Mouse (Mus musculus): ENCODE measurements around the gene Dtnb.

The Dtnb gene

DNA sequence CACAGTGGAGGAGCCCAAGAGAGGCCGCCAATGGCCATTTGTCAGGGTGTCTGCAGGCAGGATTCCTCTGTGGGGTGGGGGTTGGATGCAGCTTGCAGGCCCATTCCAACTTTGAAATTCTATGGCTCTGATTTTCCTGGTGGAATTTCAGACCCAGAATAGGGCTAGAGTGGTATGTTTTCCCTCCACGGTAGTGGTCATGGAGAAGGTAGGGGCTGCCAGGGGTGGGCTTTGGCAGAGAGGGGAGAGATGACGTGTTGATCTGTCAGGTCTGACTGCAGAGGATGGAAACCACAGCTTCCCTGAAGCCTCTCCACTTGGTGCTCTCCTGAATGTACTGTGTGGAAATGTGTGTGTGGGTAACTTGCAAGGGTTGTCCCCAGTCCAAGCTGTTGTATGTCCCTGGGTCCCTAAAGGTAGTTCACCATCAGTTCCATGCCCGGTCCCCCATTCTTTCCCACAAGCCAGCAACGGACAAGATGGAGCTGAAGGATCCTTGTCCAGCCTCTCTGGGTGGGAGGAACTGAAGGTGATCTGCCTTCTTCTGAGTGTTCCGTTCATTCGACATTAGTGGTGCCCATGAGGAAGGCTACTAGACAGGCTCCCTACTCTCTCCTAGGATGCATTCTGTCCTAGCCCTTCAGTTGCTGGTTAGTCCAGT lies 237.5 kb downstream of the Dtnb start:
- no peak for DNase-seq

DNA sequence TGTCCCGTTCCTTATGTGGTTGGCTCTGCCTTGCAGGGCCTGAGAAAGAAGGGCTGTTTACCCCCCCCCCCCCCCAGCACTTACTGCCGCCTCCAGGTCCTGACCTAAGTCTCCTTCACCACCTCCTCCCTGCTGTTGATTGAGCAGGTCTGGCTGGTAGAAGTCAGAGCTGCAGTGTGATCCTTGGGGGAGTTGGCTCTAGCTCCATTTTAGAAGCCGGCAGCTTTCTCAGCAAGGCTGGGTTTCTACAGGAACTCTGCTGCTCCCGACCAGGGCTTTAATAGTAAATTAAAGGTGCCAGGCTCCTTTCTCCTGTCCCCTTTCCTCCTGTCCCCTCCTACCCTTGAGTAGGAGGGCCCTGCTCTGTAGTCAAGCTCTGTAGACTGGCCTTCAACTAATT lies 238.3 kb downstream of the Dtnb start:
- no peak for DNase-seq

DNA sequence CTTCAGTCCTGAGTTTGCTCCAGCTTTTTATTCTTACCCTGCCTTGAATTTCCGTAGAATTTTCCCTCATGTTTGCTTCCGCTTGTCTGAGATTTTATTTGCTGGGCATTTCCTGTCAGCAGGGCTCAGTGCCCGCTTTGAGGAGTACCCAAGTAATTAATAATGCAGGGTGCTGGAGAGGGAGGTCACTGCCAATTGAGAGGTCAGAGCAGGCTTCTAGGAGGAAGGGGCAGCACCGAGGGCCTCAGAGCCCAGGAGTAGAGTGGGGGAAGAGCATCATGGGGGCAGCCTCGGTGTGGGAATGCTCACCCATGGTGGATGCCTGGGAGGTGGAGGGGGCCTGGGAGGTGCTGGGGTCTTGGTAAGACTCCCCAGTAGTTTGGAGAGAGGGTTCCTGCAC lies 239.4 kb downstream of the Dtnb start:
- no peak for DNase-seq

DNA sequence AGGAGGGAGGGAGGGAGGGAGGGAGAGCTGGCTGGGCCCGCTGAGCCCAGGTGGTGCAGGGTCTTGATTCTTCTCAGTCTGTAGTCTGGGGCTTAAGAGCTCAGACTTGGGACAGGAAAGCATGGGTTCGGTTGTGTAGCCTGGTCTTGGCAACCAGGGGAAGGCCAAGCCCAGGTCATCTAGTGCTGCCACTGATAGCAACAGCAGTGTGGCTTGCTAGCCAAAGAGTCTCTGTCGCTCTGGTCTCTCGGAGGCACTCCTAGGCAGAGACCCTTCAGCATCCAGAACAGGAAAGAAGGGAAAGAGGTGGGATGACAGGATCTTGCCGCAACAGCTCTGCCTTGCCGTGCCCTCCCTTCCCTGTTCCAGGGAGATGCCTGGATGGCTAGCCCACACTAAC lies 240.1 kb downstream of the Dtnb start:
- no peak for DNase-seq

DNA sequence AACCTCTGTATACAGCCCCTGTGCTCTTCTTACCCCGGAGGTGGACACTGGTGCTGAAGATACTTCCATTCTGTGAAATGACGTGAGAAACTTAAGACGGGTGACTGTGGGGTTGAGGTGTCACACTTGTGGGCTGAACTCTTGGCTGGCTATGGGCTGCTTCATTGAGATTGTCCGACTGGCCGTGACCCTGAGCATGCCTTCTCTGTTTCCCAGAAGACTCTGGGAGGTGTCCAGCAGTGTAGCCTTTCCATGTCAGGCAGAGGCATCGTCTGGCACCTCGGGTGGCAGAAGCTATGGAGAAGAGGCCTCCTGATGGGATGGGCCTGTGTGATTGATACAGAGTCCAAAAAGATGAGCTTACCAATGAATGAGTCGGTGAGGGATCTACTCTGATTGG lies 241.0 kb downstream of the Dtnb start:
- DNase-seq, result no peak

DNA sequence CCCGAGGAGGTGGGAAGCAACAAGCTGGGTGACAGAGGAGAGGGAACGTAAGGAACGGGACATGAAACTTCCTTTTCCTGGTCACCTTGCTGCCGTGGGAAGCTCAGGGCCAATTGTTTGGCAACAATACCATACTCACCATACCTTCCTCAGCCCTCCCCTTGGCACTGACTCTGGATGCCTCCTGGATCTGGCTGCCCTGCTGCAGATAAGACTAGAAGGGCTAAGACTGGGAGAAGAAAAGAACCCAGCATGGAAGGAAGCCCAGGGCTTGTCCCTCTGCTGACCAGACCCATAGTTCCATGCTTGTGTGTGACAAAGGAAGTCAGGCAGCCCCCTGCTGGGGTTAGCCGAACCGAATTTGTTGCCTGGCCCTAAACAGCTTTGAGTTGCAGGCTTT lies 243.2 kb downstream of the Dtnb start:
- no peak for DNase-seq

DNA sequence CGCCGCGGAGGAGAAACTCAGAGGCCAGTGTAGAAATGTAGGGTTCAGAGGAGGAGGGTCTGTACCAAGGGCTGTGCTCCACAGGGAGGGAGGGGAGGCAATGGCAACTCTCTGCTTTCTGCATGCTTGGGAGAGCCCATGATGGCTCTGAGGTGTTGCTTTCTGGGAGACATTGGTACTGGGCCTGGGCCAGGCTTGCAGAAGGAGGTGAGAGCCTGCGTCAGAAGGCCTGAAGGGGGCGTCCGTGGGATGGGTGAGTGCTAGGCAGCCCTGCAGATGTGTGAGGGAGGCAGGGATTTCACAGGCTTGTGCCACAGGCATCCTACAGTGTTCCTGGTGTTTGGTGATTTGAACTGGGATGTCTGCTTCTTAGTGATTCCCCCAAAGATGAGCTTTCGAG lies 244.9 kb downstream of the Dtnb start:
- DNase-seq, result no peak

DNA sequence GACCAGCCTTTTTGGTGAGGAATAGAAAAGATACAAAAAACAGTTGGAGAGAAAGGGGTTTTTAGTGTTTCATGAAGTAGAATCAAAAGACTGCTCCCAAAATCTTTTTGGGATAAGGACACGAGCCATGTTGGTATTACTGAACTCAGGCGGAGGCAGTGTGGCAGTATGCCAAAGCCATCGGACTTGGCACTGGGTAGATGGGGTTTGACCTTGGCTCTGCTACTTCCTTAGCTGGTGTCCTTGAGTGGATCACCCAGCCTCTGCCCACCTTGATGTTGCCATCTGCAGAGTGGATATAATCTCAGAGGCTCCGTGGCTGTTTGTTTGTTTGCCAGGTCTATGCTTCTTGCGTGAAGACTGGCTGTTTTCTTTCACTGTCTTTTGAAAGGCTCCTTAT lies 245.4 kb downstream of the Dtnb start:
- no peak for DNase-seq

DNA sequence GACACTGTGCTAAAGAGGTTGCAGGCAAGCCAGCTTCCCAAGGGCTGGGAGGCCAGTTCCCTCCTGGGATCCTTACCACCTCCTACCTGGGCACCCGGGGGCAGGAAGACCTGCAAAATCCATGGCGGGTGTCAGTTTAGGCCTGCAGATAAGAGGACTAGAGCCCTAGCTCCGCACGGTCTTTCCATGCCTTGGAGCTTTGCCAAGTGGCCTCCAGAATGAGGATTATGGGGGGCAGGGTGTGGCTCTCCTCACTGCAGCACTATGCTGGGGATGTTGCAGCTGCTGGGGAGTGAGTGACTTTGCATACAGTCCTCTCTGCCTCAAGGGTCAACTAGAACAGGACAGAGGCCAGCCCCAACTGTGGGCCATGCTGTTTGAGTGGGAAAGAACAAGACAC lies 247.7 kb downstream of the Dtnb start:
- DNase-seq, result no peak

DNA sequence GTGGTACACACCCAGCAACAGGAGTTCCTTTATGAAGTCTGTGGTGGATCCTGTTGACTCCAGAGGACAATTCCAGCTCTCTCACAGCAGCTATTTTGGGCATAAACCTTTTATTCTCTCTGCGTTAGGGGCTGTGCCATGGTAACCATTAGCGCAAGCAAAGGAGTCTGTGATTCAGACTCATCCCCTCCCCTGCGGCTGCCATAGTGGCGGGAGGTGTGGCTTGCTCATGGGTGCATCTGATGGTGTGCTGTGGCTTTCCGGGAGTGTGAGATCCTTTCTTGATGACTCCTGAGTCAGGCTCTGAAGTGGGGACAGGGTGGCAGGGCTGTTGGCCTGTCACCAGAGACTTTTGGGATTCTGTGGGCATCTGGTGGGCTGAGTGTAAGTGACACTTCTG lies 251.2 kb downstream of the Dtnb start:
- no peak for DNase-seq

DNA sequence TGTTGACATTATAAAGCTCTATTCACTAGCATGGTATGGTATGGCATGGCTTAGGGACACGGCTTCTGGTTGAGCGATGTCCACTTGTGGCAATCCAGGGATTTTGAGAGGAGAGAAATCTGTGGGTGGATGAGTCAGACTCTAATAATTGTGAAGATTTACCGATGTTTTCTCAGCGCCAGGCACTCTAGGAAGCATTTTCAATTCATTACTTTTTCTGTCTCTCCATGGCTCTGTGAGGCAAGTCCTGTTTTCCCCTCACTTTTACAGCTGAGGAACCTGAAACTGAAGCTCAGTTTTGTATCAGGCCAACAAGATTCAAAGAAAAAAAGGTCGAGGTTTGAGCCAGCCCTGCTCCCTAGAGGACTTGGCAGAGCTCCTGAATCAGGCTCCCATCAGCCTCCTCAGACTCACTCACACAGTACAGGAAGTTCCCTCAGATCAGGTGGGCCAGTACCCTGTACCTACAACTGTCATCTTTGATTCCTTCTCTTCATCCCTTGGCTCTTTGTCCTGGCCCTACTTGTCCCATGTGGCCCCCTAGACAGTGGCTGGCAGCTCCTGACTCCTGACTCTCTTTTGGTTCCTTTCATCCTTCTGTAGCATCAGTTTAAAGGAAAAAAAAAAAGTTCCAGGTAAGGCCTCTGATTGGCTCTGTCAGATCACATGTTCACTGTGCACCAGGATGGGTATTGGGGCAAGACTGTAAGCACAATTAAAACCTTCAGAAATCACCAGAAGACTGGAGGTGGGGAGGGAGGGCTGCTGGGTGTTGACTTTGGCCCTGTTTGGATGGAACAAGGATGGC lies 252.9 kb downstream of the Dtnb start:
- no peak for DNase-seq

DNA sequence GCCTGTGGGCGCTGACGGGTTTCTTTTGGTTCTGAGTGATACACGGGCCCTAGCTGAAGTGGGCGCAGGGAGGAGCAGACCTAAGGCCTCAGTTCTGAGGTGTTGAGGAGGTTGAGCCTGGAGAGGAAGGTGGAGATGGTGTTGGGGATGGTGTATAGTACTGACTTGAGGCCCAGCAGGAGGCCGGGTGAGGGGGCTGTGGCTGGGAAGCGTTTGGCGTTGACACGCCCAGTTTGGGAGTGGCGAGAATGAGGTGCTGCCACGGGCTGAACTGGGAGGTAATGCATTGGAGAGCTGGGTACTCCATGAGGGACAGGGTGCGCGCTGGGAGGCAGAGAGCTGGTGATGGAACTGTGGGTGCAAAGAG lies 253.5 kb downstream of the Dtnb start:
- no peak for DNase-seq

DNA sequence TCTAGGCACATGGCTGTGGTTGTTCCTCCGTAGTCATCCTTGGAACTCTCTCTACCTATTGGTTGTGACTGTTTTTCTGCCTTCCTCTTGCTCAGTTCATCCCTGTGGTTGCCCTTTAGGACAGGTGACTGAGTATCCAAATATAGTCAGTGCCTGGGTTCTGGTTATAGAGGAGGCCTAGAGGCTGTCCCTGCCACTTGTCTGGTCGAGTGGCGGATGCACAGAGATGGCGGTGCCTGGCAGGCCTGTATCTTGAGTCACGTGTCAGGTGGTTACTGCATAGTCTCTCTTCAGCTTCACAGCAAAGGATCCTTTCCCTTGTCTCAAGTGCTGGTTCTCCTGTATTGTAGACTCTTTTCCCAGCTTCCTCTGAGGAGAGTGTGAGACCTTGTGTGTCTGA lies 255.6 kb downstream of the Dtnb start:
- DNase-seq, result no peak

Measured in spleen, adult 18-20 months (tissue).